Mouse (Mus musculus): ENCODE measurements around the gene Nol9. TPM values are rescaled to one million over a fixed set of nuclear protein-coding genes. Genes with fewer than 3 reads are reported as not detected.

Gene Nol9
- polyA plus RNA-seq (2017; shearing (Covaris generic)) = 6.6 TPM

DNA sequence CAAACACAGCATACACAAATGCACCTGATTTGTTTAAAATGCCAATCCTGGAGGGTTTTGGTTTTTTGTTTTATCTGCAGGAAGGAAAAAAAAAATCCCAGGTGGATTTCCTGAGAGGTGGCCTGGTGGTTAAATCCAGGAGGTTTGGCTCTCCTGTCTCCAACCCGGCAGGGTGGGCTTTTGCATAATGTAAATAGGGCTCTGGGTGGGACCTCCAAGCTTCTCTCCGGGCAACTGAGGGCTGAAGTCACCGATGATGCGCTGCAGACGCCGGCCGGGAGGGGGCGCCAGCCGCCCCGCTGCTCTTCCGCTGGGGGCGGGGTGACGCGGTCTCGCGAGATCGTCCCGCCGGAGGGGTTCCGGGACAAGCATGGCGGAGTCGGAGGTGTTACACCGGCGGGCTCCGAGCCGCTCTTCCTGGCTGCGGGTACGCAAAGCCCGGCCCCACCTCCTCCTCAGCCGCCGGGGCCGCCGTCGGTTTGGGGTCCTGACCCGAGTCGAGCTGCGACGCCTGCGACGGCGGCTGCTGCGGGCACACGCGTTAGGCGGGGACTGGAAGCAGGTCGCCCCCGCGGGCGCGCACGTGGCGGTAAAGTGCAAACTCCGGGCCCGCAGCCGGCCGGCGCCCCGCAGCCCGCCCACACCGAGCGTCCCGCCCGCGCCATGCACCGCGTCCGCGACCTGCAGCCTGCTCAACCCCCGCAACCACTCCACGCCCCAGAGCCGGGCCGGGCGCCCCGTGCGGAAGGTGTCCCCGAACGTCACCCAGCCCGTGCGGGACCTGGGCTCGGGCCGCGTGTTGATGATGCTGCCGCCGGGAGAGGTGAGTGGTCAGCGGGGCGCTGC is at the start of gene Nol9:
Nol9 (plus strand) TSS at position 337 of the 846 bp plus-strand sequence.

DNA sequence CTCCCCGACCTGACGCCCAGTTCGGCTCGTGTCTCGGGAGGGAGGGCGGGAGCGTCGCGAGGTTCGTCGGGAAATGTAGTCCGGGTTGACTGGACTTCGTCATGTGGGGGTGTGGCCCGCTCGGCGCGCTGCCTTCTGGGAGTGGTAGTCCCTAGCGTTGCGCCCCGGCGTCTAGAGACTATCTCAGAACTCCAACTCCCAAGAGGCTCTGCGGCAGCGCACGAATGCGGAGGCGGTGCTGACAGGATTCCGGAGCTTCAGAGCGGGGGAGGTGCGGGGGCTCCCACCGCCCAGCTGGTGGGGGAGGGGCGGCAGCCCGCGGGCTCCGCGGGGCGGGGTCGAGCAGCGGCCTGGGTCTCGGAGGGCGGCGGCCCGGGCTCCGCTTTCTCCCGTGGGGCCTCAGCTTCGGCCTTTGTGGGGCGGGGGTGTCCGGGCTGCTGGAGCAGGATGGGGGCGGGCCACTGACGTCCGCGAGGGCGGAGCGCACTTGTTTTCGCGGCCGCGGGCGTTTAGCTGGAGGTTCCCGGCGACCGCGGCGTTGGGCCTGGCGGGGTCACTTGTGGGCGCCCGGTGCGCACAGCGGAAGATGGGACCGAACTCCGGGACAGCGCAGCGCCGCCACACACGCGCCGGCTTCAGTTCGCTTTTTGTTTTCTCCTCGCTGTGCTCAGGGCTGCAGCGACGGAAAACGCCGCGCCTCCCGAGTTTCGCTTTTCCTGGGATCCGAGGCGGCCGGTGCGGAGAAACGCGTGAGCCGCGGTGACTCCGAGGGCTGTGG is 42.8 kb upstream of the Nol9 start, which contains the start of gene Phf13:
Phf13 (minus strand) TSS at position 86 of the 778 bp plus-strand sequence.

DNA sequence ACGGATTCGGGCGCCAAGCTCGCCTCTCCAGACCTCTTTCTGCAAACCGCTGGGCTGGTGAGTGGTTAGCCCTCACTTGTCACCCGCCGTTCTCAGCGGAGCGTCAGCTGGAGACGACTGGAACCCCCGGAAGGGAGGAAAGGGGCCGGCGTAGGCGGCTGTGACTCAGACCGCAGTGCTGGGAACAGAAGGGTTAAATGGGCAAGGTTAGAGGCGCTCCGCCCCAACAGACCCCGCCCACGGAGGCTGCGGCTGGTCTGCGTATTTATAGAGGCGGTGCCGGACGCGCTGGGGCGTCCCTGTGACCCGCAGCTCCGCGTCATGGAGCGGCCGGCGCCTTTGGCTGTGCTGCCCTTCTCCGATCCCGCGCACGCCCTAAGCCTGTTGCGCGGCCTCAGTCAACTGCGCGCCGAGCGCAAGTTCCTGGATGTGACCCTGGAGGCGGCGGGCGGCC is 30.5 kb upstream of the Nol9 start, which contains the start of gene Klhl21:
Klhl21 (plus strand) TSS at position 182 of the 454 bp plus-strand sequence.

DNA sequence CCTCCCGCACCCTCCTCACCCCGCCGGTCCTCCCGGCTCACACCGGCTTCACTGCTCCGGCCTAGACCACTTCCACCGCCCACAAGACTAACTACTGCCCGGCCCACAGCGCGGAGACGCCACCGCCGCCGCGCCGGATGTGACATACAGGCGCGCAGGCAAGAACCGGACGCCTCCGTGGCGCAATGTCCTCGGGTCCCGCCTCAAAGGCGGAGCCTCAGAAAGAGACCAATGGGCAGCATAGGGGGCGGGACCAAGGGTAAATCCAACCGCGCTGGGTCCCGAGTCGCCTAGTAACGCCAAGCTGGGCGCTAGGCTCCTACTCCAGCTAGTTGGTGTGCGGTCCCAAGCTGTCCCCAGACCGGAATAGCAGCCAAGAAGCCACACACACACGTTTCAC is 11.6 kb upstream of the Nol9 start, which contains the start of gene Zbtb48:
Zbtb48 (minus strand) TSS at position 148 of the 400 bp plus-strand sequence.

DNA sequence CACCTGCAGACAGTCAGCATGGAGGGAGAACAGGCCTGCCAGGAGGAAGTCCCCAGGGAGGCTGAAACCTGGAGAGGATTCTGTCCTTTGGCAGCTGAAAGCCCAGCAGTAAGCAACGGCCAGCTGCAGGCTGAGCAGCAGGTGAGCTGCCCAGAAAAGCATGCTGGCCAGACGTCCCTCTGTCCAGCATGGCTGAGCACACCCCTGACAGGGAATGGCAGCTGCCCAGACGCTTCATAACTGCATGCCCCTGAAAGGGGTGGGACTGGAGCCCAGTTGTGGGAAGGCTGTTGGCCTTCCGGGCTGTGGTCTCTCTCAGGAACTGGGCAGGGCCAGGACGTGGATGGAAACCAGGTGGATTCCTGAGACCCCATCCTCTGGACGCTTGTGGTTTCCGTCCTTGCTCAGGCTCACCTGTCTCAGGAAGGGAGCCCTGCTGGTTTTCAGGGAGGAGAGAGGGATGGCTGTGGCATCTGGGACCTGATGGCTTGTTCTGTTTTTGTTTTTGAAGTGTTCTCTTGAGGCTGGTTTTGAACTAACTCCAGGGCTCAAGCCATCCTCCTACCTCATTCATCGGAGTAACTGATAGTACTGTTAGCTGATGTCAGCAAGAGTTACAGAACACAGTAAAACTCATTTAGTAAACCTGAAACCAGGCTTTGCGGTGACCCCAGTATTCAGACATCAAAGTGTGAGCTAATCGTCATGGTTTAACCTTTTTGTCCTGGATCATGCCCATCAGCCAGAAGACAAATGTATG is 716 bp upstream of the Nol9 start, which contains the start of gene Tas1r1:
Tas1r1 (minus strand) TSS at position 344 of the 760 bp plus-strand sequence.

DNA sequence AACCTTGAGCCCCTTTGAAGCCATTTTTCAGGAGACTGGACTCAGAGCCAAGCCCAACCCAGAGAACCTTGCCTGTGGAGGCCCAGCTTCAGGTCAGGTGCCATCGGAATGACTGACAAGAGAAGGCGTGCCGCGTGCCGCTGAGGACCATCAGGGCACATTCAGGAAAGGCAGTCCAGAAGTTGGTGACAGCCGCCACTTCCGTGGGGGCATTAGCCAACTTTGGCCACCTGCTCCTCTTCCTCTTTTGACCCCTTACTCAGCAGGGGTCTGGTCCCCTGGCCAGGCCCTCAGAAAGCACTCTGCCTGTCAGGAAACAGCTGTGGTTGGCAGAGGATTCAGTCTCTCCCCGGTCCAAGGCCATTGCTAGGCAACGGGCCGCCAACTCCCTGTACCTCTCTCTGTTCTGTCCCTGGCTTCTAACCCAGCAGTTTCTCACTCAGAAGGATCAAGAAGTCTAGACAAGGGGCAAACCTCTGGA is 33.0 kb downstream of the Nol9 start, which contains the start of gene Plekhg5:
Plekhg5 (plus strand) TSS at position 378 of the 481 bp plus-strand sequence.

Other genes with a start within 250 kb of the Nol9 start
- 23.4 TPM for gene Camta1, start 177.4 kb upstream of the Nol9 start, polyA plus RNA-seq (2017; shearing (Covaris generic))
- gene Dnajc11, start 105.6 kb upstream of the Nol9 start, polyA plus RNA-seq (2017; shearing (Covaris generic)) = 60.0 TPM
- 134 TPM for gene Thap3, start 50.3 kb upstream of the Nol9 start, polyA plus RNA-seq (2017; shearing (Covaris generic))
- 3.0 TPM for gene Phf13, start 43.1 kb upstream of the Nol9 start, polyA plus RNA-seq (2017; shearing (Covaris generic))
- gene Klhl21, start 30.5 kb upstream of the Nol9 start, polyA plus RNA-seq (2017; shearing (Covaris generic)) = 1.2 TPM
- gene Zbtb48, start 11.7 kb upstream of the Nol9 start, polyA plus RNA-seq (2017; shearing (Covaris generic)) = 34.9 TPM
- gene Tas1r1, start 753 bp upstream of the Nol9 start, polyA plus RNA-seq (2017; shearing (Covaris generic)) = not detected
- 4.3 TPM for gene Plekhg5, start 33.2 kb downstream of the Nol9 start, polyA plus RNA-seq (2017; shearing (Covaris generic))
- 221 TPM for gene Tnfrsf25, start 76.6 kb downstream of the Nol9 start, polyA plus RNA-seq (2017; shearing (Covaris generic))
- gene Espn, start 113.0 kb downstream of the Nol9 start, polyA plus RNA-seq (2017; shearing (Covaris generic)) = 14.8 TPM
- gene Hes2, start 119.5 kb downstream of the Nol9 start, polyA plus RNA-seq (2017; shearing (Covaris generic)) = not detected
- 84.5 TPM for gene Acot7, start 138.8 kb downstream of the Nol9 start, polyA plus RNA-seq (2017; shearing (Covaris generic))
- gene Gpr153, start 234.9 kb downstream of the Nol9 start, polyA plus RNA-seq (2017; shearing (Covaris generic)) = not detected